Mouse (Mus musculus) olfactory bulb, adult 2 months (tissue): ENCODE results near the gene Rac1. TPM values are rescaled to one million over a fixed set of nuclear protein-coding genes. Genes with fewer than 3 reads are reported as not detected.
A peak's percentile ranks its signal among the peaks of the same experiment; 100 is the strongest.

ENCODE experiments used
- H3K27ac ChIP-seq: fragments of 200-500 bp; 2 replicates; pipeline ENCODE4 v1.5.1; 2012; ENCODE audit warnings: low read depth, low read length; ENCODE audit not compliant: insufficient read depth
- H3K4me1 ChIP-seq: fragments of 200-500 bp; 2 replicates; pipeline ENCODE4 v1.6.1; 2012; ENCODE audit warnings: low read length; ENCODE audit not compliant: control insufficient read depth, insufficient read depth
- H3K4me3 ChIP-seq: fragments of 200-500 bp; 2 replicates; pipeline ENCODE4 v1.5.1; 2012; ENCODE audit warnings: mild to moderate bottlenecking, low read depth, low read length, moderate library complexity; ENCODE audit not compliant: insufficient read depth
- CTCF ChIP-seq: fragments of 200-500 bp; IDR thresholded peaks from 2 replicates; pipeline ENCODE4 v1.5.1; 2012; ENCODE audit warnings: low read depth, mild to moderate bottlenecking, low read length, moderate library complexity; ENCODE audit not compliant: insufficient read depth
- POLR2A ChIP-seq: fragments of 200-500 bp; IDR thresholded peaks from 2 replicates; pipeline ENCODE4 v1.6.1; 2012; ENCODE audit warnings: mild to moderate bottlenecking, low read depth, low read length, moderate library complexity; ENCODE audit not compliant: insufficient read depth
- WGBS: fragments of 180-500 bp; shearing (Covaris S2); methylation state at CpG from one replicate; pipeline ENCODE4 v1.1.7; 2018; 5-methylcytosine and 5-hydroxymethylcytosine counted together
- polyA plus RNA-seq: library from polyadenylated mRNA; stranded (reverse); fragments of >200 nt; gene quantifications from 2 replicates; pipeline ENCODE4 v1.2.4, GENCODE M21; 2012; ENCODE audit warnings: low replicate concordance; ENCODE audit not compliant: missing spikeins, insufficient read depth, insufficient read length

Rac1 gene
- polyA plus RNA-seq, 1 experiment, result 73.1 TPM

DNA sequence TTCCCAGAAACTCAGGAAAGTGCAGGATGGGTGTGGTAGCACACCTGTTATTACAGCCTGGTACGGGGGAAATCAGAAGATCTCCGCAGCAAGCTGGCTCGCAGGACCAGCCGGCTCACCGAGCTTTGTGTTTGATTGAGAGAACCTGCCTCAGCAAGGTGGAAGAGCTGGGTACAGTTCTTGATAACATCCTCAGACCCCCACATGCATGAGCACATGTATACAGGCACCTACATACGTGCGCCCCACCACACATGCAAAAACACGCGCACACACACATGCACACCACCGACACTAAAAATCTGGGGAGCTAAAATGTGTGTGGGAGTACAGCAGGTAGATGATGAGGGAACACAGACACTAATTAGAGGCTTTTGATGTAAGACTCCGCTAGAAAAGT is 64.2 kb downstream of the Rac1 start:
- Histone ChIP-seq H3K4me3 (peak overlapping the region; percentile 86), H3K4me1 (peaks cover 7% of the 10 kb centered on the region), H3K27ac (peak overlapping the region; percentile 90; the same call in 1 of the 2 replicates)
- WGBS, result 73% methylated on average over 11 of the region's 11 CpGs
- no peak for TF ChIP-seq CTCF
- TF ChIP-seq POLR2A, result no peak

Other genes starting within 250 kb of the Rac1 start
- not detected in 2 replicates for gene Zfp853, start 234.4 kb downstream of the Rac1 start, polyA plus RNA-seq
- gene E130309D02Rik, start 212.7 kb downstream of the Rac1 start, polyA plus RNA-seq, result not detected in 2 replicates
- not detected in 2 replicates for gene Zdhhc4, start 198.8 kb downstream of the Rac1 start, polyA plus RNA-seq
- not detected in 2 replicates for gene Grid2ip, start 170.7 kb downstream of the Rac1 start, polyA plus RNA-seq
- gene Kdelr2, start 124.2 kb downstream of the Rac1 start, polyA plus RNA-seq, result not detected in 2 replicates
- not detected in 2 replicates for gene Daglb, start 63.5 kb downstream of the Rac1 start, polyA plus RNA-seq
- gene Cyth3, start 94.4 kb upstream of the Rac1 start, polyA plus RNA-seq, result not detected in 2 replicates
- gene Usp42, start 204.2 kb upstream of the Rac1 start, polyA plus RNA-seq, result not detected in 2 replicates